Mouse (Mus musculus) mouse trophoblast stem cell (cell line): ENCODE measurements around the gene Prkcz.

Source experiments
- in situ Hi-C, 2 experiments: fragments of 300-500 bp; cut with MseI, MboI; formaldehyde crosslinking; loops; 2 replicates in 1 of 2; 3 replicates in 1 of 2; pipeline ENCODE4 v1.15.1; 2025

Gene Prkcz

DNA sequence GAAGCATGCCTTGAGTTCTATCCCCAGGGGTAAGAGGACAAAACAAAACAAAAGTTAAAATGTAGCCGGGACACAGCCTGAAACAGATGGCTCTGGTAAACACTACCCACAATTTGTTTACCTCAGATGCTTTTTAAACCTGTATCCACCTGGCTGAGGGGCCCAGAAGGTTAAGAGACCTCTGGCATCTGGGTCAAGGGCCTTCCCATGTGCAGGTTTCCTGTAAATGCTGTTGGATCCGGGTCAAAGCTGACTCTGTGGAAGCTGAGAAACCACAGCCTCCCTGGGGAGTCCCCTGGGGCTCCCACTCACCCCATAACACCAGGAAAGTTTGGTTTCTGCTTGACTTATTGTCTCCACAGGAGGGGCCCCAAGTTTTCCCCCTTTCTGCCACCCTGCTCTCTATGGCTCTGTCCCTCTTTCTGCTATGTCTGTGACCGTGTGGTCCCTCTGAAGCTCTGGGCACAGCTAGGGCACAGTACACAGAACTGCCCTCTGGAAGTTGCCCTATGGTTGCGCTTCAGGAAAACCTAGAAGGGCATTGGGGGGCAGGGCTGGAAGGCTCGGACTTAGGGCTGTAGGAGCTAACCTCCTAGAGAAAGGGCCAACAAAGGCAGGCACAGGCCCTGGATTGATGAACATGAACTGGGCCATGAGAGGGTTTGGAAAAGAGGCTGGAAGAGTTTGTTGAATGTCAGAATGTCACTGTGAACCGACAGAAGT lies 115.2 kb downstream of the Prkcz start:
- in situ Hi-C loops, result loop anchor here (5.0 kb wide), 2 partner anchors 149 to 154 kb away; no protein-coding TSS in a partner anchor

DNA sequence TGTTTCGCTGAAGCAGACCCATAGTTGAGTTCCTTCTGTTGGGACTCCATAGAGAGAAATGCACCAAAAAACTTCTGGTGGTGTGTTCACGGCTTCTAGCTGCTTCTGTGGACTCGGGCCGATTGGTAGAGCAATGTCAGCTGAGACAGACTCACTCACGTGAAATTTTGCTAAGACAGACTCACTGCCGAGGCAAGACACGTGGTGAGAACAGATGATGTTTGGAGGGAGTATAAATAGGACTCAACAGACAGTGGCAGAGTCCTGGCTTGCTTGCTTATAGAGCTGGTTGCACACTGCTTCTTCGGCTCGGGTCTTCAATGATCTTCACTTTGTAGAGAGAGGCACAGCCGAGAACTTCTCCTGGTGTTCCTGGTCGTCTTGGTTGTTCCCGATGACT lies 117.9 kb downstream of the Prkcz start:
- in situ Hi-C loops, result no loop called here

DNA sequence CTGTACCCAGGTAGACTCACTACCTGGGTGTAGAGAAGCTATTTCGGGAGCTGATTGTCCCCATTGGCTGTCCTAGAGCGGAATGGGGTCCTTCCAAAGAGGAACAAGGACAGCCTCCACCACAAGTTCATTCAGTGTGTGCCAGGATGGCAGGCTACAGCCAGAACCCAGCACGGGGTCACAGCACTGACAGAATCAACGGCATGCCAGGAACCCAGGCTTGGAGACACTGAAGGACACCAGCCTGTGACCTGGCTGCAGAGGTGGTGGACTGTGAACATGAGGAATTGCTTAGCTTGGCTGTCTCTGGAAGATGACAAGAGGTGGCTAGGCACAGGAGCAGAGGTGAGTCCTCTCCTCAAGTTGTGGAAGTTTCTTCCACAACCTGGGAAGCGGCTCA lies 118.9 kb downstream of the Prkcz start:
- in situ Hi-C loops, result no loop called here

DNA sequence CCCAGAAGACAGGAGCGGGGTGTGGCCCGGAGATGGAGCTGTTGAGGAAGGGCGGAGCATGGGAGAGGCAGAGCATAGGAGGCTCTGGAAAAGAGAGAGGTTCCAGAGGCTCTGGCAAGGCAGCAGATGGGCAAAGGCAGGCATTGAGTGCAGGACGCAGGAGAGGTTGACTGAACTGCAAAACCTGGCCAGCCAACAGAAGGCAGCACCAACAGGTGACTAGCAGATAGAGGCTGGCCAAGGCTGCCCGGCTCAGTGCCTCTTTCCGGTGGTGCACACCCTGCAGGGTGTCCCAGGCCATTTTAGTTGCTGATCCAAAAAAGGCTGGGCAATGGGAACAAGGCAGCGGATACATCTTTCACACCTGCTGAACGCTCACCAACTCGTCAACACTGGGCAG lies 119.4 kb downstream of the Prkcz start:
- in situ Hi-C loops, result no loop called here

DNA sequence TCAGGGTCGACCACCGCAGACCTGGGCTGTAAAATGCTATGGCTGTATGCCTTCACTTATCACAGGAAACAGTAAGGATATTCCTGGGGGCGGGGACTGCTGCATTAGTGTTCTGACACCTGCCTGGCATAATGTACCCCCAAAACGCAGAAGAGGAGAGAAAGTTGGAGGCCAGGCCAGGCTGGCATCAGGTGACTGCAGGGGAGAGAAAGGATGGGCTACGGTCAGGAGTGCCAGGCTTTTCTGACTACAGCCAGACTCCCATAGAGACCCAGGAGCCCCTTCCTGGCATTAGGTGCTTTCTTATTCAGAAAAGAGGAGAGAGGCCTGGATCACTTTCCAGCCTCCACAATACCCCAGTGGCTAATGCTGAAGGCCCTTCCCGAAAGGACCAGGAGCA lies 121.7 kb downstream of the Prkcz start:
- in situ Hi-C loops, result no loop called here

DNA sequence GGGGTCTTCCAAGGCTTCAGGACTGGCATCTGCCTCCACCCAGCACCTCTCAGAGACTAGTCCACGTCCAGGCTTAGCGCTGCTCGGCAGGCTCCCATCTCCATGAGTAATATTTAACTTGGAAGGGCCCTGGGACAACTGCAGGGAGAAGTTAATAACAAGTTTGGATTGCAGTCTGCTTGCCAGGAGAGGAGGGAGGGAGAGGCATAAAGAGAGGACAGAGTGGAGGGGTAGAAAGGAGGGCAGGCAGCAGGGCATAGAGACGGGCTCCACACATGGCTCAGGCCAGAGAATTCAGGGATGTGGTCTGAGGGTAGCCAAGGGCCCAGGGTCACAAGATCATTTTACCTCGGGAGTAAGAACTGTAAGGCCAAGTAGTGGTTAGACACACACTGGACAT lies 122.9 kb downstream of the Prkcz start:
- in situ Hi-C loops, result no loop called here

DNA sequence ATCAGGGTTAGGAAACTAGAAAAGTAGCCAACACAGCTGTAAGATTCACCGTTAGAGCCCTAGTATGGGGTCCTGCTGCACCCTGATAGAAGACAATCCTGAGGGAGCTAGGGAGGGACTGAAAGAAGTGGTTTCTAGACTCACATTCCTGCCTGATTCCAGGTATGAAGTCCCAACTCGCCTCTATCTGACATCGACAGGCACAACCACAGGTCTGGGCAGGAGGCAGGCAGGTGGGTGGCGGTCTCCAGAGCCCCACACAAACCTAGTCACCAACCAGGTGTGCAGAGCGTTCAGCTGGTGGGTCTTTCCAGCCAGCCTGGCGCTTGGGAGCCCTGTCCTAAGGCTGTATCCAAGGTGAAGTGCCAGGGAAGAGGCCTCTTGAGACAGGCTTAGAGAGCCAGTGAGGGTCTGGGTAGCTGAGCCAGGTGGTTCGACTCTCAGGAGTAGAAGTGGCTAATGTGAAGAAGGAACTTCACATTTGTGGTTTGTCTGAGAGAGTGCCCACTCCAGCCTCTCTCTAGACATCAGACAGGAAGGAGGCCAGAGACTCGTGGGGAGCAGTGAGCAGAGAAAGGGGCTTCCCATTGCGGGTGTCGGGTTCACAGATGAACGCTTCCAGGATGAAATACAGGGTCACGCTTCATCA lies 124.3 kb downstream of the Prkcz start:
- in situ Hi-C loops, result no loop called here

DNA sequence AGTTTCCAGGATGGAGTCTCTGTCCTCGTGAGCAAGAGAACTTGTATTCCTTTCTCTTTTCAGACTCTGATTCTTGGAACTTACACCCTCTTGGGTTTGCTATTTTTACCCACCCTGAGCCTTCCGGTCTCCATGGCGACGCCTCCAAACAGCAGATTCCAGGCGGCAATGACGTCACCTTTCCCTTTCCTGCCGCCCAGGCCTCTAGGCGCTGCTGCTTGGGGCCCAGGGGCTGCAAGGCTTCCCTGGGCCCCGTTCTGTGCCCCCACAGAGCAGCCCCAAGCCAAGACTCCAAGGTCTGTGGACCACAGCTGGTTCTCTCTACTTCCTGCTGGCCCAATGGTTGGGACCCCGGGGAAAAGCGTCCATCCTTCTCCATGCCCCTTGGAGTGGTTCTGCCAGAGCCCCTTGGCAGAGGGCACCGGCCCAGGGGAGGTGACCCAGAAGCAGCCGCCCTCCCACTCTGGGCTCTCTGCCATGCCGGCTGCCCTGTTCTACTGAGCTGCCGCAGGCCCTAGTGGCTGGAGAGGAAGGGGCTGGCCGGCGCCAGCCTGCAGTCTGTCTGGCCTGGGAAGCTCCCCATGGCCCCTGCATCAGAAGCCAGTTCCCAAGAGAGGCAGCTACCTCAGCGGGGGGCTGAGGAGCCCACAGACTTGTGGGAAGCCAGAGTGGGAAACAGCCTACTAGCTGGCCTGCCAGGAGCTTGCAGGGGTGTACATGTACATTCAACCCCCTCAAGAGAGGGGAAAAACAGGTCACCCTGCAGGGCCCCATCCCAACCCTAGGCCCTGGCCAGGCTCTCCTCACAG lies 125.6 kb downstream of the Prkcz start:
- in situ Hi-C loops, result no loop called here

DNA sequence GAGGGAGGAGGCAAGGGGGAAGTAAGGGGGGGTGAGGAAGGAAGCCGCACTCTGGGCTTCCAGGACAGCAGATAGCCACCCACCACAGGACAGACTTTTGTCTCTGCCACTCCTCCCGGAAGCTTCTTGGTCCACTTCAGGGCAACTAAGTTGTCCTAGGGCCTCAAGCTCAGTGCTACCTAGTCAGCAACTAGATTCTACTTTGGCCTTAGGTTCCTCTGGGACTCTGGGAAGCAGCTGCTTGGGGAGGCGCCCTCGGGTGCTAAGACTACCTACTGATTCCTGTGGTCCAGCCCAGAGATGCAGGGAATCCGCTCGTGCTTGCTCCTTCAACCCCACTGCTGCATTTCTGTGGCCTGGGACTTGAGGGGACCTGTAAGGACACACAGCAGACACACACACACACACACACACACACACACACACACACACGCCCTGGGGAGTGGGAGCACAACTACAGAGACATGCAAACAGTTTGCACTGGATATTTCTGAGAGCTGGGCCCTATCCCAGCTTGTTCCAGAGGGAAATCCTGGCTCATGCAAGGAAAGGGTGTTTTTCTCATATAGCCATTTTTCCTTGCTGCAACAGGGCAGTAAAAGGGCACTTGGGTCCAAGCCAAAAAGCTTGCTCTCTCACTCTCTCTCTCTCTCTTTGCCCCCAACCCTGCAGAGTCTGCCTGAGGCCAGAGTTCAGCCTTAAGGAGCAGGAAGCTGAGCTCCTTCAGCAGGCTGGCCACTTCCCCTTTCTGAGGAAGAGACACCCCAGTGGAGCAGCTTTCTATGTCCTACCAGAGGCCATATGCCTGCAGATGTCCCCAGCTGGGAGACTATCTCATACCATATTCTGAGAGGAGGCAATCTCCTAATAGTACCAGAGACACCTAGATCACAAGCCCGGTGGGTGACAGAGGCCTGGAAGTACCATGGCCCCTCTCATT lies 126.5 kb downstream of the Prkcz start:
- in situ Hi-C loops, result no loop called here

DNA sequence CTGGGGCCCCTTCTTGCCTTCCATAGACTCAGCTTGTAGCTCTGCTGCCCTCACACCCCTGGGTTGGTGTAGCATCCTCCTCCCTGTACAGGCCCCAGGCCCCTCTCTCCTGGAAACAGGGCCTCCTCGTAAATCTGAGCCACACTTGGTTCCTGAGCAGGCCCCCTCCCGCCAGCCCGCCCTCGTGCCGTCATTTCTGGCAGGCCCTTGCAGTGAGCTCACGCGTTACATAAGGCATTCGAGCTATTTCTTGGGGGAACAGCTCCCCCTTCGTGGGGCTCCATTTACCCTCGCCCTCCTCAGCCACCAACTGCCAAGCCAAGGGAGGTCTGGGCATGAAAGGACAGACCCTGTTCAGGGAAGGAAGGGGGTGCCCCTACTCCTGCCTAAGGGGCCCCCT lies 127.3 kb downstream of the Prkcz start:
- in situ Hi-C loops, result no loop called here

DNA sequence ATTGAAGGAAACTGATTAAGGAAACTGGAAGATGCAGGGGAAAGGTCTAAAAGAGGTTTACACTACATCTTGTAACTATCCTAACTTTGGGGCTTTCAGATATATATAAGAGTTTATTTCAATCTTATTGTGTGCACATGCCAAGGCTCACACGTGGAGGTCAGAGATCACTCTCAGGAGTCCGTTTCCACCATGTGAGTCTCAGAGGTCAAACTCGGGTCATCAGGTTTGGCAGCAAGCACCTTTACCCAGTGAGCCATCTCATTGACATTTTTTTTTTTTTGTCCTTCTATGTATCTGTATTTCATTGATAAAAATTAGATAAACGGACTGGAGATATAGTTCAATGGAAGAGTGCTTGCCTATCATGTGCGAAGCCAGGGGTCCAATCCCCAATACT lies 132.7 kb downstream of the Prkcz start:
- in situ Hi-C loops, result no loop called here

DNA sequence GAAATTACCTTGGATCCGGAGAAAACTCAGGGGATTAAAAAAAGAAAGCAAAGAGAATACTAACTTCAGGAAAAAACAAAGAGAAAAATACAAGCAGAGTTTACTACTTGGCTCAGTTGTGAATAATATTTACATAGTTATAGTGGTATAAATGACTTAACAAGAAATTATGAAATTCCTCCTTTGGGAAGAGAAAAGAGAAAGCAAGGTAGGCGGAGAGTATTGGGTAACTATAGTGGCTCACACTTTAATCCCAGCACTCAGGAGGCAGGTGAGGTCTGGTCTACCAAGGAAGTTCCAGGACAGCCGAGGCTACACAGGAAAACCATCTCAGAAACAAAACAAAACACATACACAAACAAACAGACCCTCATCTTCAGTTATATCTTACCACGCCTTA lies 133.2 kb downstream of the Prkcz start:
- in situ Hi-C loops, result no loop called here

DNA sequence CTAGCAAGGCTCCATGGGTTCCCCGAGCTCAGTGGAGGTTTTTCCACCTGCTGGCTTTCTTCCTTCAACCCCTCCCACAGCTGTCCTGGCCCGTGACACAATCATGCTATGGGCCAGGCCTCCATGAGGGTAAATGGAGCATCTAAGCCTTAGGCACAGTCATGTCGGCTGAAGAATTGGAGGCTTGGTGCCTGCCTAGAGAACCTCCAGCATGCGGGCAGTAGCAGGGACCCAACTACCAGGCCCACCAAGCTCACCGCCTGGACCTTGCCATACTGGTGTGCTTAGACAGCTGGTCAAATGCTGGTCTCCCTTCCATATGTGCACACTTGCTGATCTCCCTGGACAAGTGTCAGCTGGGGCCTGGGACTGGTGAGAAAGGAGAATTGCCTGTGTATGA lies 135.2 kb downstream of the Prkcz start:
- in situ Hi-C loops, result no loop called here

DNA sequence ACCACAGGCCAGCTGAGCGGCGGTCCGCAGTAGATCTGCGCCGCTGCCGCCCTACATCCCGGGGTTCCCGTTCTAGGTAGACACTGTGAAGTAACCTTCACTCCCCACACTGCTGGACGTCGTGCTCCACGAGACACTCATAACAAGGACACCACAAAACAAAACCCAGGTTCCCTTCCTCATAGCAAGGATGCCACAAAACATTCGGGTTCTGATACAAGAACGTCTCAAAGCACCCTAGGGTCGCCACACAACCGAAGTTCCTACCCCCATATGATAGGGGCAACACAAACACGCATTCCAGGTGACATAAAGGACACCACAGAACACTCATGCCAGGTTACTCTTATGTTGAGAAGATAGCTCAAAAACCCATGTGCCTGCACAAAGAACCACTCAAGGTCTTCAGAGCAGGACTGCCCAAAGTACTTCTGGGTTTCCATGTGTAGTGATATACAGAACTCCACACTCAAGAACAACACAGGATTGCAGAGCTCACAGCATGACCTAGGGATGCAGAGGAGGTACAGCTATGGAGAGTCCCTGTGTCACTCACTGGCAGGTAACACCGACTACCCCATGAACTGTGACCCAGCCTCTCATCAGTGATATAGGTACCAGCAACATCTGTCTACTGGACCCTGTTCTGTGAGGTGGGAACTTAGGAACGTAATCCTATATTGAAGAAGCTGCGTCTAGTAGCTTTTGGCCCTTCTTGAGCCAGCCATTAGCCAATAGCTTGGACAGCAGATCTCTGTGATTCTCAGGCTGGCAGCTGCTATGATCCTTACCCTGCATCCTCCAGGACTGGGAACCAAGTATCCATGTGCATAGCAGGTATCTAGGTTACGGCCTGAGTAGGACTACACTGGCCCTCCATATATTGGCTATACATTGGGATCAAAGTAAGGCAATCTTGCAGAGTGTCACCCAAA lies 137.3 kb downstream of the Prkcz start:
- in situ Hi-C loops, result no loop called here

DNA sequence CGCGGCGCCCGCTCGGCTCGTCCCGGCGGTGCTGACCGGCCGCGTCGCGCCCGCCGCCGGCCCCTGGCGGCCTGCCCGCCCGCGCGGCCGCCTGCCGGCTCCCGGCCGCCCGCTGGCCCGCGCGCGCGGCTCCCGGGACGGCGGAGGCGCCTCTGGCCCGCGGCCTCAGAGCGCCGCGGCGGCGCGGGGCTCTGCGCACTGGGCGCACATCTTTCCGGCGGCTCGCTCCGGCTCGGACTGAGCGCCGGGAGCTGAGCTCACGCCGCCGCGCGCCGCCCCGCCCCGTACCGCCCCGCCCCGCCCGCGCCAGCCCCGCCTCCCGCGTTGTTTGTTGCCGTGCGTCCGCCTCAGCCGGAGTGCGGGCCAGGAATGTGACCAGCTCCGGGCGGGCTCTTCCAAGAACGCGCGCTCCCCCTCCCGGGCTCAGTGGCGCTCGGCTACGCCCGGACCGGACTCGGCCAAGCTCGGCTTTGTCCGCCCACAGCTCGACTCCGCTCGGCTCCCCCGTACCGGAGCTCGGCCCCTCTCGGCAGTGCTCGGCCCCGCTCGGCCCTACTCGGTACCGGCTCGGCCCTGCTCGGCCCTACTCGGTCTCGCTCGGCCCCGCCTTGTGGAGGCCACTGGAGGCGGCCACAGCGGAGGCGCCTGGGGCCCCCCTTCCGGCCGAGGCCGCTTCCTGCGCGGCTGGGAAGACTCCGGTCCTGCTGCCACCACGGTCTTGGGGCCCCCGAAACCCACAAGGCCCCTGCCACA lies 138.1 kb downstream of the Prkcz start:
- in situ Hi-C loops, result no loop called here

DNA sequence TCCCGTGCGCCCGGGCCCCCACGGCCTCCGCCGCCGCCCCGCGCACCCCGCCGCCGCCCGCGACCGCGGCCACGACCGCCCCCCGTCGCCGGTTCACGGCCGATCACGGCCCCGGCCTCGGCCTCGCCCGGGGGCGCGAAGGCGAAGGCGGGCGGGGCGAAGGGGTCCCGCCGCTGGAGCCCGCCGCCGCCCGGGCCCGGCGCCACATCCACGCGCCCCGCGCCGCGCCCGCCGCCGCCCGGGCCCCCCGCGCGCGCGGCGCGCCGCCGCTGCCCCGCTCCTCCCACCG lies 138.7 kb downstream of the Prkcz start, which contains the start of gene Ski:
Gene Ski, minus strand, starts transcription at position 41 of the 289 bp plus-strand sequence.
- in situ Hi-C loops, result no loop called here

DNA sequence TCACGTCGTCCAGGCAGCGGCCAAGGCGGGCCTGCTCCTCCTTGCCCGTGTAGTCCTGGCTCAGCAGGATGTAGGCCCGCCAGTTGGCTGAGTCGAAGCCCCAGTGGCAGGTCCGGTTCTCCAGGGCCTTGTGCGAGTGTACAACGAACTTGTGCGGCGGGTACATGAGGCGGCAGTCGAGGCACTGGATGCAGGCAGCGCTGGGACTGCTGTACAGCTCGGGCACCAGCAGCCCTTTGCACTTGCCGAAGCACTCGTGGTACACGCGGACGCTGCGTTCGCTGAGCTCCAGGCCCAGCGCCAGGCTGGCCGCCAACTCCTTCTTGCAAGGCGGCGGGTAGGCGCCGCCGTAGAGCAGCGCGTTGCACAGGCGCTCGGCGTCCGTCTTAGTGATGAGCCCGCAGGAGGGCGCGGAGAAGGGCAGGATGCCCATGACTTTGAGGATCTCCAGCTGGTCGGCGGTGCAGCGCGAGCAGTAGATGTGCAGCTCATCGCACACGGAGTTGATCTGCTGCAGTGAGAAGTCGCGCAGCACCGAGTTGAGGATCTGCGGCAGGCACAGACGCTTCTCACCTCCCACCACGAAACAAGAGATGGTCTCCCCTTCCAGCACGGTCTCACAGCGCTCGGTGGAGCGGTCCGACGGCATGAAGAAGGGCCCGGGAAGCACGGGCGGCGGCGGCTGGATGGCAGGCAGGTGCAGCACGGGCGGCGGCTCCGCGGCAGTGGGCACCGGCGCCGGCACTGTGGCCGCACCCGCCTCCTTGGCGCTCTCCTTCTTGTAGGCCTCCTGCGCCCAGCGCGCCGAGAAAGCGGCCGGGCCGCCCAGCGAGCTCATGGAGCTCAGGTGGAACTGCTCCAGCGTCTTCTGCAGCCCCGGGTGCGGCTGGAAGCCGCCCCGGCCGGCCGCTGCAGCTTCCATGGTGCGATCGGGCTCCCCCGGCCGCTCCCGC lies 139.3 kb downstream of the Prkcz start:
- in situ Hi-C loops, result no loop called here

DNA sequence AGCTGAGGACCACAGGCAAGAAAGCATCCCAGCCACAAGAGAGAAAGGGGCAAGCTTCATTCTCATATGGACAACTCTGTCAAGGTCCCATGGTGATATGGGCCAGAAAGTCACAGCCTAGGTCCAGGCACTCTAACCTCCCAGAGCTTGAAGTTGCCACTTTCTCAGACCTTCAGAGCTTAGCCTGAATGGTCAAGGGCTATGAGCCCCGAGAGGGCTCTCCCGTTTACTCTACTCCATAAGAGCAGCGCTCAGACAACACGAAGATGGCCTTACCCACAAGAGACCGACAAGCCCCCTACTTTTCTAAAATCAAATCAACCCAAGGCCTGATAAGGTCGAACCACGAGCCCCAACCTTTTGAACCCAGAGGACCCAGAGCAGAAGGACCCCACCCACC lies 140.1 kb downstream of the Prkcz start:
- in situ Hi-C loops, result no loop called here
